Mouse (Mus musculus): ENCODE measurements around the gene Hnrnpll. TPM values are rescaled to one million over a fixed set of nuclear protein-coding genes. Genes with fewer than 3 reads are reported as not detected.
A peak's percentile ranks its signal among the peaks of the same experiment; 100 is the strongest.
"Not testable (repeated sequence)": the region's sequence is repeated elsewhere in the genome, so short reads cannot be mapped to it uniquely, and the experiment has no call there.

Gene Hnrnpll
- polyA plus RNA-seq, 1 experiment from 2014 or later: 58.4 TPM

DNA sequence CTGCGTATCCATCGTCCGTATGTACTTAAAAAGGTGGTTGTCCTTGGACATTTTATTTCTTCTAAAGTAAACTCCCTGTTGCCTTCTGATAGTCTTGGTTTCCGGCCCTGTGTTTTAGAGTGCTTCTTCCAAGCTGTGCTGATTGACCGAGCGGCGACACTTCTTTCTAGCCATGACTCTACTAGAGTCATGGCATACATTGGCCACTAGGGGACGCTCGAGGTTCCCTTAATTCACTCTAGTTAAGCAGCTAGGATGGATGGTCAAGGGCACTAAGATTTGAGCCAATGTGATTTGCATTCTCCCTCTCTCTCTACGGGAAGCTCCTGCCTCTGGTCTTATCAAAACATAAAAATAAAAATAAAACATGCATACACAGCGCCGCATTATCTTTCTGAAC is 44.7 kb downstream of the Hnrnpll start:
- WGBS: 59% methylated on average over 12 of the region's 12 CpGs
- Histone ChIP-seq H3K9ac (ENCODE audit: low read length) (no peak overlapping the region), H3K4me3 (ENCODE audit: low read depth, low read length) (no peak overlapping the region), H3K4me2 (ENCODE audit: low read length) (no peak overlapping the region), H3K4me1 (replicated peaks; ENCODE audit: control insufficient read depth, insufficient read depth, low read length) (no peaks in the 10 kb centered on the region), H3K27me3 (replicated peaks; ENCODE audit: control insufficient read depth, insufficient read depth, low read length) (no peaks in the 10 kb centered on the region), H3K36me3 (ENCODE audit: control insufficient read depth, insufficient read depth, low read length) (no peaks in the 10 kb centered on the region), H3K9me3 (ENCODE audit: control insufficient read depth, low read length) (no peaks in the 10 kb centered on the region), H3K27ac (ENCODE audit: low read depth) (no peak overlapping the region)
- ATAC-seq (replicated peaks; ENCODE audit: low FRiP score, low TSS enrichment, low read depth): no peak
- DNase-seq (ENCODE audit: low spot score): peak; percentile 71

DNA sequence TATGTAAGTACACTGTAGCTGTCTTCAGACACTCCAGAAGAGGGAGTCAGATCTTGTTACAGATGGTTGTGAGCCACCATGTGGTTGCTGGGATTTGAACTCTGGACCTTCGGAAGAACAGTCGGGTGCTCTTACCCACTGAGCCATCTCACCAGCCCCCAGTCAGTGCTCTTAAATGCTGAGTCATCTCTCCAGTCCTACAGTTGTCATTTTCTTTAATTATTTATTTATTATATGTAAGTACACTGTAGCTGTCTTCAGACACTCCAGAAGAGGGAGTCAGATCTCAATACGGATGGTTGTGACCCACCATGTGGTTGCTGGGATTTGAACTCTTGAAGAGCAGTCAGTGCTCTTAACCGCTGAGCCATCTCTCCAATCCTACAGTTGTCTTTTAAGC is 45.7 kb downstream of the Hnrnpll start:
- WGBS: 98% methylated on average over 4 of the region's 4 CpGs
- not testable (repeated sequence) for H3K36me3 ChIP-seq (ENCODE audit: control insufficient read depth, insufficient read depth, low read length); ATAC-seq (replicated peaks; ENCODE audit: low FRiP score, low TSS enrichment, low read depth)

DNA sequence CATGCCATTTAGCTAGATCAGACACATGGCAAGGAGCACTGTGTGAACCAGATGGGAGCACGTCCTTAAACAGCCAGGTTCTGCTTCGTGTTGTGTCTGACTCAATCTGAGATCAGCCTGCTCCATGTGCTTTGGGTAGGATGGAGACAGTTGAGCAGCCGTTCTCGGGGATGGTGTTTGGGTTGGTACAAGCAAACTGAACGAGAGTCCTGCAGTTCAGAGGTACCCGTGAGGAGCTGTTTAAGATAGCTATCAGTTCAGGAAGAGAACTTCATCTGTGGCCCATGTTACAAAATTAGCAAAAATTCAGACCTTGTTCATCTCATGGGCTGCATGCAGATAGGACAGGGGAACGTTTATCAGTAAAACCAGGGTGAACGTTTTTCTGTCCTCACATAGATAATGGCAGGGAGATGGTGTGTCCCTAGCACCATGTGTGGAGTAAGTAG is 47.7 kb downstream of the Hnrnpll start:
- WGBS: 88% methylated on average over 8 of the region's 8 CpGs
- peaks cover 3% of the 10 kb centered on the region; the same call in 1 of the 2 replicates for H3K4me1 ChIP-seq (replicated peaks; ENCODE audit: control insufficient read depth, insufficient read depth, low read length)
- H3K27me3 ChIP-seq (replicated peaks; ENCODE audit: control insufficient read depth, insufficient read depth, low read length): no peaks in the 10 kb centered on the region
- H3K27ac ChIP-seq (ENCODE audit: low read depth): no peak overlapping the region
- ATAC-seq (replicated peaks; ENCODE audit: low FRiP score, low TSS enrichment, low read depth) (no peak), DNase-seq (ENCODE audit: low spot score) (no peak)
- no peak overlapping the region for H3K4me3 ChIP-seq (ENCODE audit: low read depth, low read length)
- no peaks in the 10 kb centered on the region for H3K36me3 ChIP-seq (ENCODE audit: control insufficient read depth, insufficient read depth, low read length)
- no peaks in the 10 kb centered on the region for H3K9me3 ChIP-seq (ENCODE audit: control insufficient read depth, low read length)
- H3K9ac ChIP-seq (ENCODE audit: low read length): no peak overlapping the region
- H3K4me2 ChIP-seq (ENCODE audit: low read length): no peak overlapping the region

More for the DNA sequence above, 45.7 kb downstream of the Hnrnpll start:
- not testable (repeated sequence) for H3K27me3 ChIP-seq (replicated peaks; ENCODE audit: control insufficient read depth, insufficient read depth, low read length); H3K27ac ChIP-seq (ENCODE audit: low read depth); H3K4me2 ChIP-seq (ENCODE audit: low read length); H3K4me3 ChIP-seq (ENCODE audit: low read depth, low read length); H3K4me1 ChIP-seq (replicated peaks; ENCODE audit: control insufficient read depth, insufficient read depth, low read length); H3K9me3 ChIP-seq (ENCODE audit: control insufficient read depth, low read length); DNase-seq (ENCODE audit: low spot score); H3K9ac ChIP-seq (ENCODE audit: low read length)

DNA sequence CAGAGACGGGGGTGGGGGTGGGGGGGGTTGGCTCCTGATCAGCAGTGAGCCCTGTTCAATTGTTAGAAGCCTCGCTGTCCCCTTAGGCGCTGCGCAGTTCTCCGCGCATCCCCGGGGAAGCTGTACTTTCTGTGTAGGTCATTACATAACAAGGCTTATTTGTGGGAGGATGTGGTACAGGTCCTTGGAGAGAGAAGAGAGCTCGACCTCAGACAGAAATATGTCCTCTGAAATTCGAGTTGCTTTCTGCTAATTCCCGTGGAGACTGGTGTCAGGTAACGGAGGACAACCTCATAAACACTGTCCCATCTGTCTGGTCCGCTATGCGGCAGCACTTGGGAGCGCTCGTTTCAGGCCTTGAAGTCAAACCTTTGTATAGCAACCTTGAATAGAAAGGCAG is 52.2 kb downstream of the Hnrnpll start:
- Histone ChIP-seq H3K27me3 (replicated peaks; ENCODE audit: control insufficient read depth, insufficient read depth, low read length) (no peaks in the 10 kb centered on the region), H3K4me3 (ENCODE audit: low read depth, low read length) (no peak overlapping the region), H3K4me1 (replicated peaks; ENCODE audit: control insufficient read depth, insufficient read depth, low read length) (peaks cover 13% of the 10 kb centered on the region), H3K36me3 (ENCODE audit: control insufficient read depth, insufficient read depth, low read length) (no peaks in the 10 kb centered on the region), H3K9ac (ENCODE audit: low read length) (no peak overlapping the region), H3K4me2 (ENCODE audit: low read length) (no peak overlapping the region), H3K9me3 (ENCODE audit: control insufficient read depth, low read length) (no peaks in the 10 kb centered on the region), H3K27ac (ENCODE audit: low read depth) (no peak overlapping the region)
- no peak for ATAC-seq (replicated peaks; ENCODE audit: low FRiP score, low TSS enrichment, low read depth)
- WGBS: 35% methylated on average over 15 of the region's 15 CpGs
- DNase-seq (ENCODE audit: low spot score): no peak

DNA sequence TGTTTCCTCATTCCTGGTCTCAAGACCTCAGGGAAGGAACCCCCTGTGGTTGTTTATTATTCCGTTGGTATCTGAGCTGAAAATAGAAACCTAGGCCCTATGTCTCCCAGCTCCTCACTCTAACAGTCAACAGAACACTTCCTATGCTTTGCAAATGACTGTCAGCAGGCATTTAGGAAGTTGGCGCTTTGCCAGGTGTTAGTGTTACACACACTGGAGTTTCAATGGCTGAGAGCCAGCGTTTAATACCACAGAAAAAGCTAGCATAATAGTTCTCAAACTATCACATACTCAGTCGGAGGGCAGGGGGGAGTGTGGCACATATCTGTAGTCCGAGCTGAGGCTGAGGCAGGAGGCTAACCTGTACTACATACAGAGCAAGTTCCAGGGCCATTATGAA is 53.3 kb downstream of the Hnrnpll start:
- H3K4me3 ChIP-seq (ENCODE audit: low read depth, low read length): no peak overlapping the region
- WGBS: 26% methylated on average over 5 of the region's 5 CpGs
- H3K36me3 ChIP-seq (ENCODE audit: control insufficient read depth, insufficient read depth, low read length): no peaks in the 10 kb centered on the region
- ATAC-seq (replicated peaks; ENCODE audit: low FRiP score, low TSS enrichment, low read depth): peak; percentile 38; the same call in 1 of the 2 replicates
- DNase-seq (ENCODE audit: low spot score): peak; percentile 66
- no peak overlapping the region for H3K9ac ChIP-seq (ENCODE audit: low read length)
- no peaks in the 10 kb centered on the region for H3K9me3 ChIP-seq (ENCODE audit: control insufficient read depth, low read length)
- no peaks in the 10 kb centered on the region for H3K27me3 ChIP-seq (replicated peaks; ENCODE audit: control insufficient read depth, insufficient read depth, low read length)
- no peak overlapping the region for H3K4me2 ChIP-seq (ENCODE audit: low read length)
- H3K4me1 ChIP-seq (replicated peaks; ENCODE audit: control insufficient read depth, insufficient read depth, low read length): peaks cover 13% of the 10 kb centered on the region
- no peak overlapping the region; the same call in 1 of the 2 replicates for H3K27ac ChIP-seq (ENCODE audit: low read depth)

DNA sequence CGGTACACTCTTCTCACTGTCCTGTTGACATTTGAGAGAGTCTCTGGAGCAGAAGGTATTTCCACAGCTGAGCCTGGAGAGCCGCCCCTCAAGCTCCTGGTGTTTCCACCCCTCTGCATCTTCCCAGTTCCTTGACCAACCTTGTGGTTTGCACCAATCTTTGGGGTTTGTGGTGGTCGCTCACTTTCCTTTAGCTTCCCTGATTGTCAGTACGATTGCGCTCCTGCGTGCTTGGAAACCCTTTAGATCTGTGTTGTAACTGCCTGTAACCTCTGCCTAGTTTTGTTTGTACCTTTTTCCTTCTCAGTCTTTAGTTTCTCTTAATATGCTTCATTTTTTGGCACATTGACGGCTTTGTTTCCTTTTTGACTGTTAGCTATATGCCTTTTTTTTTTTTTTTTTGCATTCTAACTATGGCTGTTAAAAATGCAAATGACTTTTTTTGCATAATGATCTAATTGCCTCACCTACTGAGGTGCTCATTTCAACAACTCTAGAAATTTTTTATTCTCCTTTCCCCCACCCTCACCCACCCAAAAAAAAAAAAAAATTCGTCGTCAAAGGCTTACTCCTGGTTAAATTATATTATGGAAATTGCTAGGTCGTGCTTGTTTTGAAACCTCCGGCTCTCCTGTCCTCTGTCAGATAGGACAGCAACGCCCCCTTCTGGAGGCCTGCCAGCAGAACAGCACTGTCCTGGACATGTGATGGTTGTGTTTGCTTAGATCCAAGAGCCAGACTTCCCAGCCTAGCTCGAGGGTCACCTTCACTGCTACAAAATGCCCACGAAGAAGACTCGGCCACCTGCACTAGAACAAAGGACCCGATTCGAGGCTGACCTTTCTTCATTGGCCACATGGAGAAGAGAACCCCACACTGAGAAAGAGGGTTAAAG is 57.5 kb downstream of the Hnrnpll start:
- Histone ChIP-seq H3K4me2 (ENCODE audit: low read length) (no peak overlapping the region), H3K27ac (ENCODE audit: low read depth) (no peak overlapping the region), H3K27me3 (replicated peaks; ENCODE audit: control insufficient read depth, insufficient read depth, low read length) (no peaks in the 10 kb centered on the region), H3K9me3 (ENCODE audit: control insufficient read depth, low read length) (no peaks in the 10 kb centered on the region), H3K36me3 (ENCODE audit: control insufficient read depth, insufficient read depth, low read length) (no peaks in the 10 kb centered on the region), H3K4me1 (replicated peaks; ENCODE audit: control insufficient read depth, insufficient read depth, low read length) (peaks cover 9% of the 10 kb centered on the region), H3K9ac (ENCODE audit: low read length) (no peak overlapping the region), H3K4me3 (ENCODE audit: low read depth, low read length) (no peak overlapping the region)
- 47% methylated on average over 17 of the region's 17 CpGs for WGBS
- DNase-seq (ENCODE audit: low spot score) (peak; percentile 80), ATAC-seq (replicated peaks; ENCODE audit: low FRiP score, low TSS enrichment, low read depth) (0 out of 2 replicates have a peak, but pooled peaks have one; percentile 51)

DNA sequence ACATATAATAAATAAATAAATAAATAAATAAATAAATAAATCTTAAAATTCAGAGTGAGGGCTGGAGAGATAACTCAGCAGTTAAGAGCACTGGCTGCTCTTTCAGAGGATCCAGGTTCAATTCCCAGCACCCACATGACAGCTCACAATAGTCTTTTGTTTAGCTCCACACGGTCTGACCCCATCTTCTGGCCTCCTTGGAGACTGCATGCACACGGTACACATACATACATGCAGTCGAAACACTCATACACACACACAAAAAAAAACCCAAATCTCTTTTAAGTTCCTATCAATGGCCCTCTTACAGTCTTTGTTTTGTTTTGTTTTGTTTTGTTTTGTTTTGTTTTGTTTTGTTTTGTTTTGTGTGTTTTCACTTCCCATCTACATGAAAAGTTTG is 58.3 kb downstream of the Hnrnpll start:
- not testable (repeated sequence) for H3K4me2 ChIP-seq (ENCODE audit: low read length); DNase-seq (ENCODE audit: low spot score); H3K4me3 ChIP-seq (ENCODE audit: low read depth, low read length); H3K27ac ChIP-seq (ENCODE audit: low read depth); H3K4me1 ChIP-seq (replicated peaks; ENCODE audit: control insufficient read depth, insufficient read depth, low read length); ATAC-seq (replicated peaks; ENCODE audit: low FRiP score, low TSS enrichment, low read depth); H3K36me3 ChIP-seq (ENCODE audit: control insufficient read depth, insufficient read depth, low read length); H3K27me3 ChIP-seq (replicated peaks; ENCODE audit: control insufficient read depth, insufficient read depth, low read length); H3K9me3 ChIP-seq (ENCODE audit: control insufficient read depth, low read length); H3K9ac ChIP-seq (ENCODE audit: low read length)
- WGBS: 91% methylated on average over 3 of the region's 3 CpGs

DNA sequence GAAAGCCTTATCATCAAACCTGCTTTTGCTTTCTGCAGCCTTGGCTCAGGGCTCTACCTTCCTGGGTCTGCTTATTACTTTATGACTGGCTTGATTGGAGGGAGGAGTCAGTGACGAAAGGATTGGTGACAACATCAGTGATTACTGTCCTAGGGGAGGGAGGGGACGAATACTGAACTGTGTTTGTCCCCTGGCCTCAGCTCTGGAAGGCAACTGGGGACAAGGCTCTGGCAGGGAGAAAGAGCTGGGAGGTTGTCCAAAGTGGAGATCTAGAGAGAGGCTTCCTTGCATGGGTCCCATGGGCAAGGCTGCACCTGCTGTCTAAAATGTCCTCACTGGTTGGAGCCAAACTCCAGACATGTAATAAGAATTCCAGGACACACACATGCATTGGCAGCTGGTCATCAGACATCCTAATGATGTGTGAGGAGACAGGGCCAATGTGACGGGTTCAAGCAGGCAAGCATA is 59.7 kb downstream of the Hnrnpll start:
- no peaks in the 10 kb centered on the region for H3K36me3 ChIP-seq (ENCODE audit: control insufficient read depth, insufficient read depth, low read length)
- no peak overlapping the region for H3K27ac ChIP-seq (ENCODE audit: low read depth)
- no peak overlapping the region for H3K4me2 ChIP-seq (ENCODE audit: low read length)
- H3K9ac ChIP-seq (ENCODE audit: low read length): no peak overlapping the region
- no peaks in the 10 kb centered on the region for H3K27me3 ChIP-seq (replicated peaks; ENCODE audit: control insufficient read depth, insufficient read depth, low read length)
- H3K4me3 ChIP-seq (ENCODE audit: low read depth, low read length): no peak overlapping the region
- ATAC-seq (replicated peaks; ENCODE audit: low FRiP score, low TSS enrichment, low read depth) (peak; percentile 75), DNase-seq (ENCODE audit: low spot score) (no peak)
- no peaks in the 10 kb centered on the region for H3K9me3 ChIP-seq (ENCODE audit: control insufficient read depth, low read length)
- WGBS: 51% methylated on average over 3 of the region's 3 CpGs
- no peaks in the 10 kb centered on the region; the same call in 1 of the 2 replicates for H3K4me1 ChIP-seq (replicated peaks; ENCODE audit: control insufficient read depth, insufficient read depth, low read length)
